Mouse (Mus musculus) MEL (cell line): ENCODE data around the gene Mpg.

Experiments
- BHLHE40 ChIP-seq: IDR thresholded peaks from 2 replicates; pipeline ENCODE4 v1.6.1; 2012; ENCODE audit warnings: low read depth, mild to moderate bottlenecking, inconsistent platforms, low read length, improper control_type of control experiment, borderline replicate concordance
- CTCF ChIP-seq, 3 experiments: IDR thresholded peaks in 2 of 3; conservative IDR thresholded peaks in 1 of 3; 2 replicates each; pipeline ENCODE4 v1.5.1; 2011 to 2012; ENCODE audit warnings: low read length in 3 of 3, low read depth in 2 of 3, mild to moderate bottlenecking in 2 of 3, improper control_type of control experiment in 1 of 3, inconsistent platforms in 1 of 3, mixed read lengths in 1 of 3, moderate library complexity in 1 of 3; ENCODE audit not compliant: control insufficient read depth in 1 of 3, insufficient read depth in 1 of 3, poor library complexity in 1 of 3, severe bottlenecking in 1 of 3
- EP300 ChIP-seq, 2 experiments: IDR thresholded peaks; 2 replicates each; pipeline ENCODE4 v1.6.1; 2011; ENCODE audit warnings: improper control_type of control experiment in 2 of 2, low read length in 2 of 2, low read depth in 1 of 2, mild to moderate bottlenecking in 1 of 2
- ETS1 ChIP-seq: IDR thresholded peaks from 2 replicates; pipeline ENCODE4 v1.6.1; 2012; ENCODE audit warnings: low read depth, mild to moderate bottlenecking, inconsistent platforms, low read length, improper control_type of control experiment, moderate library complexity
- HCFC1 ChIP-seq: IDR thresholded peaks from 2 replicates; pipeline ENCODE4 v1.6.1; 2012; ENCODE audit warnings: low read depth, mild to moderate bottlenecking, inconsistent platforms, low read length, improper control_type of control experiment, moderate library complexity
- JUND ChIP-seq: IDR thresholded peaks from 2 replicates; pipeline ENCODE4 v1.6.1; 2011; ENCODE audit warnings: low read depth, mild to moderate bottlenecking, improper control_type of control experiment, low read length
- MAX ChIP-seq: IDR thresholded peaks from 2 replicates; pipeline ENCODE4 v1.6.1; 2011; ENCODE audit warnings: low read length, improper control_type of control experiment
- POLR2A ChIP-seq, 2 experiments: IDR thresholded peaks; 2 replicates each; pipeline ENCODE4 v1.6.1; 2011 to 2012; ENCODE audit warnings: low read length in 2 of 2, mild to moderate bottlenecking in 2 of 2, control low read depth in 1 of 2, improper control_type of control experiment in 1 of 2, low read depth in 1 of 2, moderate library complexity in 1 of 2; ENCODE audit not compliant: control insufficient read depth in 1 of 2, insufficient read depth in 1 of 2, poor library complexity in 1 of 2
- SMC3 ChIP-seq: IDR thresholded peaks from 2 replicates; pipeline ENCODE4 v1.6.1; 2011; ENCODE audit warnings: low read depth, low read length, improper control_type of control experiment
- TCF12 ChIP-seq: IDR thresholded peaks from 2 replicates; pipeline ENCODE4 v1.6.1; 2014; ENCODE audit warnings: low read depth, mild to moderate bottlenecking, inconsistent platforms, low read length, improper control_type of control experiment, moderate library complexity
- ZC3H11A ChIP-seq: IDR thresholded peaks from 2 replicates; pipeline ENCODE4 v1.6.1; 2012; ENCODE audit warnings: low read depth, mild to moderate bottlenecking, inconsistent platforms, low read length, improper control_type of control experiment
- ZMIZ1 ChIP-seq: IDR thresholded peaks from 2 replicates; pipeline ENCODE4 v1.6.1; 2012; ENCODE audit warnings: low read depth, mild to moderate bottlenecking, inconsistent platforms, low read length, improper control_type of control experiment, moderate library complexity

- TF ChIP-seq ZMIZ1 (no peak), POLR2A (IDR thresholded peaks at IDR 0.05; ENCODE audit: control insufficient read depth in 1 of 2, insufficient read depth in 1 of 2, low read depth in 1 of 2, low read length in 2 of 2, poor library complexity in 1 of 2) (no peak), CTCF (IDR thresholded peaks at IDR 0.05 in 2 of 3, conservative IDR thresholded peaks at IDR 0.05 in 1 of 3; ENCODE audit: control insufficient read depth in 1 of 3, insufficient read depth in 1 of 3, low read depth in 2 of 3, low read length in 3 of 3, poor library complexity in 1 of 3, severe bottlenecking in 1 of 3) (no peak), BHLHE40 (no peak), SMC3 (no peak), ZC3H11A (no peak), HCFC1 (no peak), ETS1 (no peak), EP300 (IDR thresholded peaks at IDR 0.05; ENCODE audit: low read depth in 1 of 2, low read length in 2 of 2) (no peak), MAX (no peak), JUND (no peak), TCF12 (no peak)
Observed at GRCm38 (mm10) chr11:32227041-32227440, 736 bp downstream of the Mpg start.
